Mouse (Mus musculus) hindbrain, embryonic 16.5 days (tissue): ENCODE measurements around the gene Gm11020. TPM values are rescaled to one million over a fixed set of nuclear protein-coding genes. Genes with fewer than 3 reads are reported as not detected.

Experiments used
- ATAC-seq: fragments of 200-750 bp; cut with Nextera tagmentation; 2 replicates; pipeline ENCODE4 v1.8.0; 2017; ENCODE audit warnings: moderate TSS enrichment, moderate library complexity
- H3K27ac ChIP-seq: fragments of 300-500 bp; sonication (generic); 2 replicates; pipeline ENCODE4 v1.5.1; 2014; ENCODE audit warnings: low read depth, mild to moderate bottlenecking, control low read depth, low read length, moderate library complexity
- H3K27me3 ChIP-seq: fragments of 300-500 bp; sonication (generic); replicated peaks from 2 replicates; pipeline ENCODE4 v1.6.1; 2014; ENCODE audit warnings: low read length; ENCODE audit not compliant: control insufficient read depth, insufficient read depth
- H3K36me3 ChIP-seq: fragments of 300-500 bp; sonication (generic); 2 replicates; pipeline ENCODE4 v1.6.1; 2014; ENCODE audit warnings: mild to moderate bottlenecking, low read length, moderate library complexity, mixed read lengths; ENCODE audit not compliant: control insufficient read depth, insufficient read depth
- H3K4me1 ChIP-seq: fragments of 300-500 bp; sonication (generic); 2 replicates; pipeline ENCODE4 v1.6.1; 2014; ENCODE audit warnings: low read depth, low read length; ENCODE audit not compliant: control insufficient read depth, insufficient read depth
- H3K4me2 ChIP-seq: fragments of 300-500 bp; sonication (generic); 2 replicates; pipeline ENCODE4 v1.6.1; 2014; ENCODE audit warnings: mild to moderate bottlenecking, low read length, control low read depth, moderate library complexity
- H3K4me3 ChIP-seq: fragments of 300-500 bp; sonication (generic); 2 replicates; pipeline ENCODE4 v1.5.1; 2014; ENCODE audit warnings: mild to moderate bottlenecking, low read length, control low read depth, moderate library complexity
- H3K9ac ChIP-seq: fragments of 300-500 bp; sonication (generic); 2 replicates; pipeline ENCODE4 v1.6.1; 2014; ENCODE audit warnings: low read depth, mild to moderate bottlenecking, control low read depth, low read length, moderate library complexity
- H3K9me3 ChIP-seq: fragments of 300-500 bp; sonication (generic); 2 replicates; pipeline ENCODE4 v1.6.1; 2014; ENCODE audit warnings: mild to moderate bottlenecking, low read length, moderate library complexity; ENCODE audit not compliant: control insufficient read depth
- WGBS: fragments of 180-500 bp; shearing (Covaris S2); extraction: QIAGEN DNeasy Blood & Tissue Kit; methylation state at CpG from one replicate; pipeline ENCODE4 v1.1.7; 2014; 5-methylcytosine and 5-hydroxymethylcytosine counted together
- polyA plus RNA-seq: library from polyadenylated mRNA; unstranded; fragments of >200 nt; fragmentation: Nextera tagmentation; extraction: Ambion mirVana; gene quantifications from 2 replicates; pipeline ENCODE4 v1.2.1, GENCODE M21; 2015

The Gm11020 gene
- polyA plus RNA-seq, 1 experiment from 2014 or later: not detected

DNA sequence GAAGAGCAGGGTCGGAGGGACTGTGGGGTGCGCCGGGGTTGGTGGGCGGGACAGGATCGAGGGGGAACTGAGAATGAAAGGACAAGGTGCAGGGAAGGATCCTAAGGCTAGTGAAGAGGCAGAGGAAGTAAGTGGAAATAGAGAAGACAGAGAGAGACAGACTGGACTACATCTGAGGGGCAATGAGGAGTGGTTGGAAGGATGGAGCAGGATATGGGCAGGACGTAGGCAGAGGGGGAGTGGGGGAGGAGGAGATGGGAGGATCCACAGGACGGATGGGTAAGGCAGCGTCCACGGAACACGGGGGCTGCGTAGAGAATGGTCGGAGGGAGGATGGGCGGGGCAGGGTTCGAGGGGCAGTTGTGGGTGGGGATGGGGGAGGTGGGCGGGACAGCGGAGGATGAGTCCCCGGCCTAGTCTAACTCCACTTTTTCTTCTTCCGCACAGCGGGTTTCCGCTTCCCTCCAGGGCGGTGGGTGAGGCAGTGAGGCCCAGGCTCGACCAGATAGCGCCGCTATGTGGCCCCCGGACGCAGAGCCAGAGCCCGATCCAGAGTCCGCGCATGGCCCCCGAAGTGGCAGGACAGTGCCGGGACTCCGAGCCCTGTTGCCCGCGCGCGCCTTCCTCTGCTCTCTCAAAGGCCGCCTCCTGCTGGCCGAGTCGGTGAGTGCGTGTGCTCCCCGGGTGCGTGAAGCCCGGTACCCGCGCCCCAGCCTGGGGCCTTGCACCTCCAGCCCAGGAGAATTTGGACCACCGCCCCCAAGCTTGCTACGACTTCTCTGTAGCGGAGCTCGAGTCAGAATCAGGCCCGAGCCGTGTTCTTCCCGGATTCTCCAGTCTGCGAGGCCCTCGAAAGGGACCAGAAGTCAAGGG, 19.1 kb downstream of the Gm11020 start:
- H3K36me3 ChIP-seq: no peaks in the 10 kb centered on the region
- peak; percentile 83 for ATAC-seq
- H3K9me3 ChIP-seq: no peaks in the 10 kb centered on the region; the same call in 1 of the 2 replicates
- peak overlapping the region; percentile 85 for H3K9ac ChIP-seq
- under 1% methylated on average over 54 of the region's 54 CpGs for WGBS
- H3K4me1 ChIP-seq: peaks cover 5% of the 10 kb centered on the region; the same call in 1 of the 2 replicates
- H3K4me2 ChIP-seq: peak overlapping the region; percentile 85
- no peaks in the 10 kb centered on the region for H3K27me3 ChIP-seq
- H3K4me3 ChIP-seq: peak overlapping the region; percentile 61
- peak overlapping the region; percentile 83 for H3K27ac ChIP-seq

DNA sequence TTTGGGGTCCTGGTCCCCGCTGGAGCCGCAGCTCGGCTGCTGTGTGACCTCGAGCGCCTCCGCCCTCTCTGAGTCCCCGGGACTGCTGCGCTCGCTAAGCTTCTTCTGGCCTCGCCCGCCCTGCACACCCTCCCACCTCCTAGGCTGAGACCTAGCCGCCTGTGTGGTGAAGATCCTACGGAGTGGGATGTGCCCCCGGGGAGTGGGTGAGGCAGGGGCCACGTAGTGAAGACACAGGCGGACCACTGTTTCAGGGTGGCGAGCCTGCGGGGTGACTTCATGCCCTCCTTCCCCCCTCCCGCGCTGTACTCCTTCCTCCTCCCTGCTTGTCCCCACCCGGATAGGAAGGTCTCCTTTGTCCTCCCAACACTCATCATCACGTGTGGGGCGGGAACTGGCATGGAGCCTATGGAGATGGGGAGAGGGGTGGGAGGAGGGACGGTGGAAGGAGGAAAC, 19.8 kb downstream of the Gm11020 start:
- peak overlapping the region; percentile 61 for H3K4me3 ChIP-seq
- ATAC-seq: peak; percentile 59

DNA sequence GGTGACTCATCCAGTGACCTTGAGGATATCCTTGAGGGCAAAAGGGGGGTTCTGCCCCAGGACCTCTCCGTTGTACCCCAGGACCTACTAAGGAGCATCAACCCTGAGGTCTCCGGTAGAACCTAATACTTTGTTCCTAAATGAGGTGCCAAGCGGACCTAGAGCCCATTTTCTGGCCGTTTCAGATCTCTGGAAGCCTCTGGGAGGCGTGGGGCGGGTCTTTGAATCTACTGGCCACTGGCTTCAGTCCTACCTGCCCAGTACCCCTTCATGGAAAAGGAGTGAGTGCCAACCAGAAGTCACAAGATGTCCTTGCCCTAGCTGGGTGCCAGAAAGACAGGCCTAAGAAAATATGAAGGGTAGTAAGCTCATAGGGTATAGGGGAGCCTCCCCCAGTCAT, 20.3 kb downstream of the Gm11020 start:
- H3K9me3 ChIP-seq: no peaks in the 10 kb centered on the region; the same call in 1 of the 2 replicates
- H3K36me3 ChIP-seq: no peaks in the 10 kb centered on the region
- no peak overlapping the region for H3K9ac ChIP-seq
- H3K4me1 ChIP-seq: peaks cover 5% of the 10 kb centered on the region; the same call in 1 of the 2 replicates
- no peak for ATAC-seq
- H3K27ac ChIP-seq: no peak overlapping the region
- peak overlapping the region; percentile 61; the same call in 1 of the 2 replicates for H3K4me3 ChIP-seq
- H3K4me2 ChIP-seq: peak overlapping the region; percentile 85
- WGBS: 51% methylated on average over 6 of the region's 6 CpGs
- no peaks in the 10 kb centered on the region for H3K27me3 ChIP-seq

More for the DNA sequence above, 19.8 kb downstream of the Gm11020 start:
- H3K27me3 ChIP-seq: no peaks in the 10 kb centered on the region
- H3K9ac ChIP-seq: peak overlapping the region; percentile 85
- H3K27ac ChIP-seq: peak overlapping the region; percentile 83
- H3K4me2 ChIP-seq: peak overlapping the region; percentile 85
- WGBS: 0% methylated on average over 24 of the region's 24 CpGs
- H3K9me3 ChIP-seq: no peaks in the 10 kb centered on the region; the same call in 1 of the 2 replicates
- no peaks in the 10 kb centered on the region for H3K36me3 ChIP-seq
- H3K4me1 ChIP-seq: peaks cover 5% of the 10 kb centered on the region; the same call in 1 of the 2 replicates

DNA sequence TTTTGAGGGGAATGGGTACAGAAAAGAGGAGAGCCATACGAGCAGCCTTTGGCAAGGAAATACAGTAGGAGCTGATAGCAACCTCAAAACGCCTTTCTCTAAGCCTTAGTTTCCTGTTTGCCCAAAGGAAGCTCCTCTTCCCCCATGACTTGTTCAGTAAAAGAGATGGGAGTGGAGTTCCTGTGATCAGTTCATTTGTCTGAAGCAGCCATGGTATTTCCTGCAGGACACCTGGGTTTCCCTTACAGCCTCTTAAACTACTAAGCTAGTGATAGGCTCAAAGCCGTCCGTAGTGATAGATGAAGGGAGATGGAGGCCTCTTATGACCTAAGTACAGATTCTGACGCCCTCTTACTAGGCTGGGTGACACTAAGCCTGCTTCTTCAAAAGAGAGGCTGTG, 21.1 kb downstream of the Gm11020 start:
- no peak overlapping the region for H3K27ac ChIP-seq
- no peaks in the 10 kb centered on the region for H3K27me3 ChIP-seq
- WGBS: 83% methylated on average over 5 of the region's 5 CpGs
- ATAC-seq: no peak
- H3K36me3 ChIP-seq: no peaks in the 10 kb centered on the region
- no peak overlapping the region for H3K4me3 ChIP-seq
- no peak overlapping the region for H3K4me2 ChIP-seq
- no peak overlapping the region for H3K9ac ChIP-seq
- H3K9me3 ChIP-seq: no peaks in the 10 kb centered on the region; the same call in 1 of the 2 replicates
- H3K4me1 ChIP-seq: peaks cover 5% of the 10 kb centered on the region; the same call in 1 of the 2 replicates

DNA sequence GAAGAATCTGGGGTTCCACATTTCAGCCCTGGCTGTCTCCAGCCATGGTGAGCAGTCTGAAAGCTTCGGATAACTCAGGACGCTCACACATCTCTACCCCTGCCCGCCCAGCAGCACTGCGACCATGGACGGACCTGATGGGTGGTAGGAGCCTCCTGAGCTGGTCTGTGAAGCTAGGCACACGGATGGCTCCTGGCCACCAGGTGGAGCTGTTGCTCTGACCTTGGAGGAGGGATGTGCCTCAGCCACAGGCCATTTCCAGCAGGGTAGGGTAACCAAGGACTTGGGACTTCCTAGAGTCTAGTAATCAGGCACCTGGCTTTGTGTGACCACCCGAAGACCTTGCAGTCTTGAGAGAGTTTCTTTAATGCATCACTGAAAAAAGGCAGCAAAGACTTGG, 22.6 kb downstream of the Gm11020 start:
- 9% methylated on average over 7 of the region's 7 CpGs for WGBS
- no peaks in the 10 kb centered on the region for H3K9me3 ChIP-seq
- H3K36me3 ChIP-seq: peaks cover 2% of the 10 kb centered on the region; the same call in 1 of the 2 replicates
- peaks cover 5% of the 10 kb centered on the region; the same call in 1 of the 2 replicates for H3K4me1 ChIP-seq
- ATAC-seq: peak; percentile 48
- H3K27ac ChIP-seq: no peak overlapping the region
- H3K27me3 ChIP-seq: no peaks in the 10 kb centered on the region
- H3K4me3 ChIP-seq: no peak overlapping the region
- no peak overlapping the region for H3K4me2 ChIP-seq
- H3K9ac ChIP-seq: no peak overlapping the region

DNA sequence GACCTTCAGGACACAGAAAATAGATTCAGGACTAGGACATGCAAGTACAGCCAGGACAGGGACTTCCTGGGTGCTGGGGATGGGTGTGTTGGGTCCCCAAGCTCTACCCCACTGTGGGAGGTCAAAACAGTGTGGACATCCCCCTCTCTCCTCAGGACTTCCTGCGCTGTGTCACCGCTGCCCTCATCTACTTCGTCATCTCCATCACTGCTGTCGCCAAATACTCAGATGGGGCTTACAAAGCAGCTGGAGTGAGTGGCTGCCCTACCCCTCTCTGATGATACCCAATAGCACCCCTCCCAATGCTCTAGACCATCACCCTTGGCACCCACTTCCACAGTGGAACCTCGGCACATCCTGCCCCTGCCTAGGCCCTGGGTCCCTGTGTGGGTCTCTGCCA, 23.3 kb downstream of the Gm11020 start:
- H3K4me2 ChIP-seq: no peak overlapping the region
- no peak overlapping the region for H3K9ac ChIP-seq
- no peak for ATAC-seq
- H3K9me3 ChIP-seq: no peaks in the 10 kb centered on the region
- H3K27ac ChIP-seq: no peak overlapping the region
- H3K36me3 ChIP-seq: peaks cover 2% of the 10 kb centered on the region; the same call in 1 of the 2 replicates
- H3K4me3 ChIP-seq: no peak overlapping the region
- no peaks in the 10 kb centered on the region for H3K27me3 ChIP-seq
- WGBS: 94% methylated on average over 5 of the region's 5 CpGs
- H3K4me1 ChIP-seq: peaks cover 3% of the 10 kb centered on the region; the same call in 1 of the 2 replicates

DNA sequence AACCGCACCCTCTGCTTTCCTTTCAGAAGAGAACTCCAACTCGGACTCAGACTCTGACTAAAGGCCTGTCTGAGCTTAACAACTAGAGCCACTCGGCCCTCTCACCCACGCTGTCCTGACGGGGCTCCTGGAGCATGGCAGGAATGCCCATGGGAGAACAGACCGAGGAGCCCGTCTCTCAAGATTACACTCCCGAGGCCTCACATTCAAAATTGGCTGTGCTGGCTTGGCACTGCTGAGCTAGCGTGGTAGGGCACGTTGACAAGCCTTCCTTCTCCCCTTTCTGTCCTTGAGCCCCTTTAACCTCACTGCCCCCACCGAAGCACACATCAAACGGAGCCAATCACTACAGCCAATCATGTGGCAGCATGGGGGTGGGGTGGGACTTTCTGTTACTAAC, 25.3 kb downstream of the Gm11020 start:
- H3K27me3 ChIP-seq: no peaks in the 10 kb centered on the region
- no peaks in the 10 kb centered on the region for H3K9me3 ChIP-seq
- WGBS: 55% methylated on average over 12 of the region's 12 CpGs
- H3K27ac ChIP-seq: no peak overlapping the region
- H3K4me2 ChIP-seq: no peak overlapping the region
- no peaks in the 10 kb centered on the region for H3K4me1 ChIP-seq
- peaks cover 2% of the 10 kb centered on the region; the same call in 1 of the 2 replicates for H3K36me3 ChIP-seq
- no peak overlapping the region for H3K4me3 ChIP-seq
- no peak overlapping the region for H3K9ac ChIP-seq
- ATAC-seq: no peak

DNA sequence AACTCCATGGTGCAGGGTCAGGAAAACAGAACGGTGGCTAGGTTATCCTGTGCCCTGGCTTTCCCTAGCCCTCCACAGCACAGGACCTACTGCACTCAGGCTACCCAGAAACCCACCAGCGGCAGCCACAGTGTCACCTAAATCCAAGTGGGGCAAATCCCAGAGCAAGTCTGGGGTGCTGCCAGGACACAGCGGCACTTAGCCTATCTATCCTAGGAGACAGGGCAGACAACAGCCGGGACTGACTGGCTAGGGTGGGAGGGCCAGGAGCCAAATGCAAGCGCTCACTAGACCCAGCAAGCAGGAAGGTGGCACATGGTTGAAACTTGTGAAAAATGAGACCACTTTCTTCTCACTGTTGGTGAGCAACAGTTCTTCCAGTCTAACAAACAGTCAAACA, 27.6 kb downstream of the Gm11020 start:
- H3K27me3 ChIP-seq: no peaks in the 10 kb centered on the region
- H3K9ac ChIP-seq: no peak overlapping the region
- H3K36me3 ChIP-seq: peaks cover 5% of the 10 kb centered on the region; the same call in 1 of the 2 replicates
- no peak overlapping the region for H3K4me3 ChIP-seq
- no peak overlapping the region for H3K4me2 ChIP-seq
- peak; percentile 27; the same call in 1 of the 2 replicates for ATAC-seq
- no peaks in the 10 kb centered on the region for H3K4me1 ChIP-seq
- H3K9me3 ChIP-seq: no peaks in the 10 kb centered on the region
- H3K27ac ChIP-seq: no peak overlapping the region
- WGBS: 86% methylated on average over 5 of the region's 5 CpGs

DNA sequence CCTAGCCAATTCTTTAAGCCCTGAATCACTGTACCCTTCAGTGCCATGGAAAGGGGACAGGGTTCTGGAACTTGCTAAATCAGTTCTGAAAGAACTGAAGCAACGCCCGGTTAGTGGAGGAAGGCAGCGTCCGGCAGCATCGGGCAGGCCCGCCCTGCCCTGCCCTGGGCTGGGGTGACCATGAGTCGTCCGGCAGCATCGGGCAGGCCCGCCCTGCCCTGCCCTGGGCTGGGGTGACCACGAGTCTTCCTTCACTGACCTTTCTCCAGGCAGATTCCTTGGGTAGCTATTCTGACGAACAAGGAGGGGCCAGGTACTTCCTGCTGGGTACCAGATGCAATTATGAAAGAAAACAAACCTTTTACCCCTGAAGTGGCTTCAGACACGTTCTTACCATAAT, 28.7 kb downstream of the Gm11020 start:
- no peak overlapping the region for H3K4me2 ChIP-seq

More for the DNA sequence above, 28.7 kb downstream of the Gm11020 start:
- no peak overlapping the region for H3K4me3 ChIP-seq
- H3K9ac ChIP-seq: no peak overlapping the region
- ATAC-seq: no peak
- no peaks in the 10 kb centered on the region for H3K4me1 ChIP-seq
- H3K27ac ChIP-seq: no peak overlapping the region
- H3K36me3 ChIP-seq: peaks cover 15% of the 10 kb centered on the region
- no peaks in the 10 kb centered on the region for H3K9me3 ChIP-seq
- 88% methylated on average over 13 of the region's 13 CpGs for WGBS
- no peaks in the 10 kb centered on the region for H3K27me3 ChIP-seq
